Mouse (Mus musculus) bone marrow macrophage, adult 2 months (primary cell): ENCODE measurements around the gene Papolb.

Source experiments
- CTCF ChIP-seq: IDR thresholded peaks from 2 replicates; pipeline ENCODE4 v1.5.1; 2012; ENCODE audit warnings: low read depth, mild to moderate bottlenecking, low read length, moderate library complexity
- POLR2A ChIP-seq: IDR thresholded peaks from 2 replicates; pipeline ENCODE4 v1.6.1; 2012; ENCODE audit warnings: mild to moderate bottlenecking, low read depth, low read length, borderline replicate concordance

DNA sequence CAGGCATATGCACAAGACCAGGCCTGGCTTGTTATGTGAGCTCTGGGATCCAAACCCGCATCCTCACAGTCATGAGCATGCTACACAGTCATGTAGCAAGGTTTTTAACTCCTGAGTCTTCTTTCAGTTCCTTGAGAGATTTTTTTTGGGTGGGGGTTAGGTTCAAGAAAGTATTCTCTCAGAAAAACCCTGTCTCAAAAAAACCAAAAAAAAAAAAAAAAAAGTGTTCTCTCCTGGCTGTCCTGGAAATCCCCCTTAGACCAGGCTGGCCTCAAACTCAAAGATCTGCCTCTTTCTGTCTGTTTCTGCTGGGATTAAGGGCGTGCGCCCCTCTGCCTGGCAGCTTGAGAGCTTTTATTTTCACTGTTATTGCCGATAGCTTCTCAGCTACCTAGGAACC is 5.5 kb upstream of the Papolb start:
- TF ChIP-seq CTCF (no peak), POLR2A (no peak)
